Mouse (Mus musculus): ENCODE results near the gene Otulinl.

Otulinl gene

DNA sequence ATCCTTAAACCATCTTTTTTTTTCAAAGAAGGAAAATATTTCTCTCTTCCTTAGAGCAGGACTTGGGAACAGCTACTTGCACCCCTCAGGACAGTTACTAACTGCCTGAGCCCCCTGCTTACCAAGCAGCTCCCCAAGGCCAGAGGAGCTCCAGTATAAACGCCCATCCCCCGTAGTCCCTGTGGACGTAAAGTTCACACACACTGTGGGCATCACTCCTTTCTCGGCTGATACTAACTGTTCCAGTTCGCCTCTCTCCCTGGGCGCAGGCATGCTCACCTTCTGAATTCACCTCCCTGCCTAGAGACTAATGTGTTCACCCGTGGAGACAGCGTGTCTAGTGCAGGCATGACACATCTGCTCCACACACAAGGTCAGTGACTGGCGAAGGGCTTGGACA, 2.9 kb downstream of the Otulinl start:
- no peak for DNase-seq

GRCm38 (mm10) chr15:27677801-27678200, 3.6 kb downstream of the Otulinl start:
- DNase-seq = no peak

- peak; percentile 42 for DNase-seq
Observed at GRCm38 (mm10) chr15:27676211-27676610, 5.2 kb downstream of the Otulinl start.

GRCm38 (mm10) chr15:27675122-27675521, 6.3 kb downstream of the Otulinl start:
- DNase-seq = no peak

GRCm38 (mm10) chr15:27674041-27674440, 7.3 kb downstream of the Otulinl start:
- no peak for DNase-seq

DNA sequence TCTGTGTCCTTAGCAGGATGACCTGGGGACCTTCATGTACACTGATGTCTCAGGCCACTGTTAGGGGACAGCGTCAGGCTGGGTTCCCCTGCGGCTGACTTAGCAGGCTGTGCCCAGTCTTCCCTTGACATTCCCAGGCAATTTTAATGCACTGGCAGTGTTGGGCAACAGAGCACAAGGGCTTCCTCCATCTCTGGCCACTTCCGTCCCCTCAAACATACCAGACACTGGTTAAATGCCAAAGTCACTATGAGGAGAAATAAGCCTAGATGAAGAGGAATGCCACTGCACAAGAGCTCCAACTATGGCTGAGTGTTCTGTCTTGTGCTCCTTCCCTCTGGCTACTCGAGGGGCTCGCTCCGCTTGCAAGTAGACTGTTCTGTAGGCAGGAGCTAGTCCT, 8.2 kb downstream of the Otulinl start:
- DNase-seq = no peak

DNA sequence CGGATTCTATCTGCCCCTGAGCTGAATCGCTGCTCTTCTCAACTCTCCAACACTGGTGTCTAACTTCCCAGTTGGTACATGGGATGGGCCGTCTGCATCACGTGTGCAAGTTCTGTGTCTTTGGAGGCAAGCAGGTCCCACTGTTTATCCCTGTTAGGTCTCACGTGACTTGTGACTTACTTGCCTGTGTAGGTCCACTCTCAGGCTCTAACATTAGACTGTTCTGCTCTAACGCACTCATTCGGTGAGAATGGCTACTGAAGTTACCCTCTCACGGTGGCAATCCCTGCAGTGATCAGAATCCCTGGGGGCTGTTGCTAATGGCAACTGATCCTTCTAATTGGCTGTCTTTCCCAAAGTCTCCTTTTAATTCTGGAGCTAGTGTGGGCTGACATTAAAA, 9.1 kb downstream of the Otulinl start:
- DNase-seq = no peak

DNA sequence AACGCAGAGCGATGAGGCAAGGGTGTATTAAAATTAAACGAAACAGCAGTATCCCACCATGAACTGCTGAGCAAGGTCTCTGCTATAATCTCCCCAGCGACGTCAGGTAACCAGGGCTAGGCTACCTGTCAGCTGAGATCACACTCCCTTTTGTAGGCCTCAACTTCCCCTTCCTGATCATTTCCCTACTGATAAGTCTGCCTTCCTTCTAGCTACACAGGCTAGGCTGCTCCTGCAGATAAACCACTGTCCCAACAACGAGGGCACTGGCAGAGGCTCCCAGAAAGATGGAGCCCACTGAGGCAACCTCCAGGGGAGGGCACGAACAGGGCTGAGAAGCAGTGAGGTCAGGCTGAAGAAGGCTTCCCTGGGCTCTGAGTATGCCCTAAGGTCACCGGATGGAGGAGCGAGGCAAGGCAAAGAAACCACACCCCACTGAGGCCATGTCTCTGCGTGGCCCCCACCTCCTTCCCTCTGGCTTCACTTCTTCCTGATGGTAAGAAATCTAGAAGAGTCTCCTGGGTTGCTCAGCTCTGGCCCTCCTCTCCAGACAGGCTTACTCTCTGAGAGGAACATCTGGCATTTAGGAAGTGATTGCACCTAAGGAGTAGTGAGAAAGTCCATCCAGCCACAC, 9.7 kb downstream of the Otulinl start:
- peak; percentile 44 for DNase-seq

GRCm38 (mm10) chr15:27670708-27671107, 10.7 kb downstream of the Otulinl start:
- peak; percentile 44 for DNase-seq

GRCm38 (mm10) chr15:27669931-27670411, 11.4 kb downstream of the Otulinl start:
- peak; percentile 68 for DNase-seq

GRCm38 (mm10) chr15:27669276-27669675, 12.1 kb downstream of the Otulinl start:
- peak; percentile 41 for DNase-seq

- peak; percentile 51 for DNase-seq
Observed at GRCm38 (mm10) chr15:27668557-27668956, 12.8 kb downstream of the Otulinl start.

GRCm38 (mm10) chr15:27668001-27668461, 13.3 kb downstream of the Otulinl start:
- peak; percentile 69 for DNase-seq

DNA sequence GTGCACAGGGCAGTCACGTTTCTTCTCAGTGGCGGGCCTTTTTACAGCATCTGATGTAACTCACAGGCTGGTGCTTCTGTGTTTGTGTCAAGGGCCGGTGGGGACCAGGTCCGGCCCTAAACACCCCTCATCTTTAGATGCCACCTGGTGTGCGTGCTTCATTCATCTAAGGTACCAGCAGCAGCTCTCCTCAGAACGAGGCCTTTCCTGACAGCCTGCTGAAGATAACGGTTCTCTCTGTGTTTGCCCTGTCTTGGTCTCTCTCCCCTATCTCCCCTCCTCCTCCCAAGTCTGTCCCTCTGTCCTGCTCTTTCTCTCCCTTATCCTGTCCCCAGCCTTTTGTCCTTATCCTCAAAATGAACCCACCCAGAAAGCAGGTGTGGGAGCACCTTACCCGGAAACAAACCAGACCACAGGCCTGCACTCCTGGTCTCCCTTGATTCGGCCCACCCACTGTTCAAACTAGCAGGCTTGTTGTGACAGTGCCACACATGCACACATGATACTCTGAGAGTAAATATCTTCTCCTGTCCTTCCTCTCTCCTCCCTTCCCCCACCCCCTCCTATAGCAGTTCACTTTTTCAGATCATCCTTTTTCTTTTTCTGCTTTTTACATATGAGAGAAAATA, 14.4 kb downstream of the Otulinl start:
- DNase-seq = peak; percentile 43

GRCm38 (mm10) chr15:27665392-27665911, 15.9 kb downstream of the Otulinl start:
- no peak for DNase-seq

GRCm38 (mm10) chr15:27664126-27664525, 17.3 kb downstream of the Otulinl start:
- DNase-seq = no peak

- no peak for DNase-seq
Observed at GRCm38 (mm10) chr15:27662699-27663098, 18.7 kb downstream of the Otulinl start.

DNA sequence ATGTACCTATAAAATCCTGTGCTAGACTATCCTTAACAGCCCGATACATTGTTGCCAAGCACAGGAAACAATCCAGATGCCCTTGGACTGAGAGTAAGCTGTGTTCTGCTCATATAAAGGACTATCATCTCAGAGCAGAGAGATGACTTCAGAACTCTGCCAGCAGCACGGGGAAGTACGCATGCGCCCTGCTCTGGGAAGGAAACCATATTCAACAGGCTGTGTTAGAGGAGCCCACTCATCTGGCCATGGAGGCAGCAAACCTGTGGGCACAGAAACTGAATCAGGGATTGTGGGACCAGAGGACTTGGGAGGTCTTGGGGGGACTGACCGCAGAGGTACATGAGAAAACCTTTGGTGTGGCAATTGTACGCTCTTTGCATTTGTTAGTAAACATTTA, 19.7 kb downstream of the Otulinl start:
- no peak for DNase-seq

DNA sequence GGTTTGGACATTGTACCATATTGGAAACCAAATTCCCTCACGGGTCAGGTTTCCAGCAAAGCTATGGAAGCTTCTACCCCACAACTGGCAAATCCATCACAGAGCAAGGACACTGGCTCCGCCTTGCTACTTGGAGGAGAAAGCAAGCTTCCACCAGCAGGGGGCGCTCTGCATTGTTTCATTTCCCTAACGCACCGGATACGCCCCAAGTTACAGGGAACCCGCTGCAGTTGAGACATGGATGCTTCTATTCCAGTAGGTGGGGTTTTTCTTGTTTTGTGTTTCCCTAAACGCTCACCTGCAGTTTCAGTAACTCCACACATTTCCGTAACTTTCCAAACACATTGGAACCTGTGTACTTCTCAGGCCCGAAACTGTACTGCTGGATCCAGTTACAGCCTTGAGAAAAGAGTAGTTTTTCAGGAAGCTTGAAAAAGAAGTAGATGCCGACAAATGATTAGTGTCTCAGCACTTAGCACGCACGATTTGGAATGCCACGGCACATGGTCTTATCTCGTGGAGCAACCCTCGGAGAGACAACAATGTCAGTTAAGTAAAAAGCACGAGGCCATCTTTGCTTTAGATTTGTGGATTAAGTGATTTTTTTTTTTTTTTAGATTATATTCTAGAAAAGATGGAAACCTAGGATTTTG, 21.7 kb downstream of the Otulinl start:
- peak; percentile 96 for DNase-seq

DNA sequence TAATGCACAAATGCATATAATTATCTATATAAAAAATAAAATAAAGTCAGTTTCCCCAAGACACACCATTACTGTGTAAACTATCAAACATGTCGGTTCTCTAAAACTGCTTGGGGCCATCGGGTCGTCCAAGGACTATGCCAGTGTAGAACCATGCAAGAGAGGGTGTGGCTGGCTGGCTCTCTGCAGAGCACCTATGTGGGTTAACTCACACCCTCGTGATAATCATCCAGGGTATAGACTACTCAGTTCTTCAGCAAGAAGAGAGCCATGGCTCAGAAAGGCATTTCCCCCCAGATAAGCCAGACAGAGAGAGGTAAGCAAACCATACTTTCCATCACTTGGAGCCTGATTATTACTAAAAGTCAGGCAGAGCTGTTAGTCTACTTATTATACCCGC, 22.2 kb downstream of the Otulinl start:
- no peak for DNase-seq

DNA sequence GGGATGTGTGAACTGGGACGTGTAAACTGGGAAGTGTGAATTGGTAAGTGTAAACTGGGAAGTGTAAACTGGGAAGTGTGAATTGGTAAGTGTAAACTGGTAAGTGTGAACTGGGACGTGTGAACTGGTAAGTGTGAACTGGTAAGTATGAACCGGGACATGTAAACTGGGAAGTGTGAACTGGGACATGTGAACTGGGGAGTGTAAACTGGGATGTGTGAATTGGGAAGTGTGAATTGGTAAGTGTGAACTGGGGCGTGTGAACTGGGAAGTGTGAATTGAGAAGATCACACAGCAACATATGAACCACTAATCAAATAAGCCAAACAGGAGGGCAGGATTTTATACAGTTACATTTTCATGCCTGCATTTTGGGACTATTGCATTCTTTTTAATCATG, 23.0 kb downstream of the Otulinl start:
- DNase-seq = no peak

DNA sequence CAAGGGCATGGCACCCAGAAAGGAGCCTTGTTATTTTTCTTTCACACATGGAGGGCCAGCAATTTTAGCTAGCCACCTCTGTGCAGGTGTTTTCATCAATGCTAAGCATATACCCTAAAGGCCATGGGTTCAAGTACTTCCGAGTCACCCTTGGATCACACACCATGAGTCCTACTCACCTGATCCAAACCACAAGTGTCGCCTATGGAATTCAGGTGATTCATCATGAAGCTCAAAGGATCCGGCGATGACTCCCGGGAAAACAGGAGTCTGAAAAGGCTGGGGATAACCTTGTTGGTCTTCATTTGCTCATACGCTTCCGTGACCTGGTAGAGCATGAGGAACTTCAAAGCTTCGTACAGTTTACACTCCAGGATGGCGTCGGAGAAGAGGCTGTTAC, 23.5 kb downstream of the Otulinl start:
- DNase-seq = peak; percentile 5

DNA sequence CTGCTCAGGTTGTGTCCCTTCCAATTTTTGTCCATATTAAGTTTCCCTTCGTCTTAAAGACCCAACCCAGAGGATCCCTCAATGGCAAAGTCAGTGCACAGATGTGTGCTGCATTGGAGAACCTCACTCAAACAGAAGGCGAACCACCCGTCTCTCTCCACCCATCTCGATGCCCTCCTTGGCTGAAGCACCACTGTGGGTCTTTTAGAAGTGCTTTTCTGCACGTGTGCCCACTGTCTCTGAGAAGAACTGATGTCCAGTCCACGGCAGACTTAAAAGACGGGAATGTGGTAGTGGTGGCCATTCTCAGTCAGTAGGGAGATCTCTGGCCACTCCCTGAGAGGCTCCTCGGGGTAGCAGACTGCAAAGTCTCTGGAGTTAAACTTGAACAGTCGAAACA, 24.8 kb downstream of the Otulinl start:
- DNase-seq = no peak

- peak; percentile 73 for DNase-seq
Observed at GRCm38 (mm10) chr15:27655015-27655414, 26.4 kb downstream of the Otulinl start.

Measured in thymus, postnatal 4 days (tissue).